Mouse (Mus musculus) midbrain, embryonic 13.5 days (tissue): ENCODE results near the gene Gpr62. TPM values are rescaled to one million over a fixed set of nuclear protein-coding genes. Genes with fewer than 3 reads are reported as not detected.
A peak's percentile ranks its signal among the peaks of the same experiment; 100 is the strongest.
"Not testable (repeated sequence)": the region's sequence is repeated elsewhere in the genome, so short reads cannot be mapped to it uniquely, and the experiment has no call there.

ENCODE experiments used
- ATAC-seq: fragments of 200-750 bp; cut with Nextera tagmentation; 2 replicates; pipeline ENCODE4 v1.8.0; 2017; ENCODE audit warnings: mild to moderate bottlenecking, moderate TSS enrichment, moderate library complexity
- H3K27ac ChIP-seq: fragments of 300-500 bp; sonication (generic); 2 replicates; pipeline ENCODE4 v1.5.1; 2015; ENCODE audit warnings: inconsistent platforms, mild to moderate bottlenecking, moderate library complexity
- H3K27me3 ChIP-seq: fragments of 300-500 bp; sonication (generic); 2 replicates; pipeline ENCODE4 v1.6.1; 2015; ENCODE audit warnings: mild to moderate bottlenecking, inconsistent platforms
- H3K36me3 ChIP-seq: fragments of 300-500 bp; sonication (generic); 2 replicates; pipeline ENCODE4 v1.6.1; 2015; ENCODE audit warnings: mild to moderate bottlenecking, inconsistent platforms
- H3K4me1 ChIP-seq: fragments of 300-500 bp; sonication (generic); replicated peaks from 2 replicates; pipeline ENCODE4 v1.6.1; 2015; ENCODE audit warnings: inconsistent platforms
- H3K4me2 ChIP-seq: fragments of 300-500 bp; sonication (generic); replicated peaks from 2 replicates; pipeline ENCODE4 v1.6.1; 2015; ENCODE audit warnings: moderate library complexity, mild to moderate bottlenecking, inconsistent platforms
- H3K4me3 ChIP-seq: fragments of 300-500 bp; sonication (generic); replicated peaks from 2 replicates; pipeline ENCODE4 v1.5.1; 2015; ENCODE audit warnings: mild to moderate bottlenecking, inconsistent platforms
- H3K9ac ChIP-seq: fragments of 300-500 bp; sonication (generic); replicated peaks from 2 replicates; pipeline ENCODE4 v1.6.1; 2015; ENCODE audit warnings: mild to moderate bottlenecking, inconsistent platforms
- H3K9me3 ChIP-seq: fragments of 300-500 bp; sonication (generic); 2 replicates; pipeline ENCODE4 v1.6.1; 2016; ENCODE audit warnings: mild to moderate bottlenecking, inconsistent platforms
- WGBS: fragments of 180-500 bp; shearing (Covaris S2); methylation state at CpG from one replicate; pipeline ENCODE4 v1.1.7; 2015; 5-methylcytosine and 5-hydroxymethylcytosine counted together
- polyA plus RNA-seq: library from polyadenylated mRNA; unstranded; fragments of >200 nt; fragmentation: Nextera tagmentation; extraction: Ambion mirVana; gene quantifications from 2 replicates; pipeline ENCODE4 v1.2.1, GENCODE M21; 2015

The Gpr62 gene
- polyA plus RNA-seq = 0.63 and 0.75 TPM in 2 replicates

DNA sequence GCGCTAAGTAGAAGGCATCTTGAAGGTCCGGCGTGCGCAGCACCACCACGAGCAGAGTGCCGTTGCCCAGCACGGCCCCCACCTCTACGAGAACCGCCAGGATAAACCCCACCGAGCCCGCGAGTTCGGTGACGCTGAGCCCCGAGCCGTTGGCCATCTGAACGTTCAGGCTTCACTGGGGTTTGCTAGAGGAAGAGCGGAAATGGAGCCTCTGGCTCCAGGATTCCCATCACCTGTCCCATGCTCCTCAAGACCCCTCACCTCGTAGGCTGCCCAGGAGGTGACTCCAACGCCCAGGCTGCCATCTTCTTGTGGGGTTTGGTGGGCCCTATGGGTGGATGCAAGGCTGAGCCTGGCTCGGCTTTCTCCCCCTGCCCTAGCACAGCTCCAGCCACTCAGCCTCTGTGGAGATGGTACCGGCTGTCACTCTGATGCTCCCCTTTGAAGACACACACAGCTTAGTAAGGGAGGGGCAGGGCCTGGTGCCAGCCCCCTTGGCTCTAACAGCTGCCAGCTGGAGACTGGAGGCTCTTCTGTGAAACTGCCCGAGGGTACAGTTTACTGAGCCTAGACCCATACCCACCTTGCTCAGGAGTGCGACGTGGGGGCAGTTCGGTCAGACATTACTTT, at the start of gene Gpr62:
Gene Gpr62 (minus strand): TSS at position 368 of the 630 bp plus-strand sequence.
- Histone ChIP-seq H3K9me3 (no peaks in the 10 kb centered on the region), H3K4me2 (peak within 1 kb of the TSS; percentile 73), H3K27ac (peak within 1 kb of the TSS; percentile 85), H3K36me3 (peaks cover 39% of the 10 kb centered on the region), H3K4me1 (peaks cover 34% of the 10 kb centered on the region), H3K27me3 (peaks cover 4% of the 10 kb centered on the region; the same call in 1 of the 2 replicates), H3K4me3 (peak within 1 kb of the TSS; percentile 43), H3K9ac (peak within 1 kb of the TSS; percentile 67)
- ATAC-seq = peak; percentile 53
- WGBS = 30% methylated on average over 26 of the region's 26 CpGs

DNA sequence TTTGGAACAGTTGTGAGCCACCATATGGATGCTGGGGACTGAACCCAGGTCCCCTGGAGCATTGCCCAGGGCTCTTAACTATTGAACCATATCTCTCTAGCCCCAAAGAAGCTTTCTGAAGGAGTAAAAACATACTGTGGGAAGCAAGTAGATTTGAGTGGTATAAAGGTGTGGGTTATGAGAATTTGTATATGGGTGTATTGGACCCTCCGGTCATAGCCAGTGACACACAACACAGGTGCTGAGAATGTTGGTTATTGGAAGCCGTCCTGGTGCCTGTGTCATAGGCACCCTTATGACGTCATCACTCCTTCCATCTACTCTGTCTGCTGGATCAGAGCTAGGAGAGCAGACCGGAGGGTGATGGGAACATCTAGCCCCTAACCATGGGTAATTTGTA, 48.5 kb upstream of the Gpr62 start, which contains the start of gene Iqcf5:
Gene Iqcf5 (plus strand): TSS at position 301 of the 400 bp plus-strand sequence.
- H3K9ac ChIP-seq = no peak within 1 kb of the TSS
- no peak for ATAC-seq
- 83% methylated on average over 4 of the region's 4 CpGs for WGBS
- no peak within 1 kb of the TSS for H3K27ac ChIP-seq
- H3K4me1 ChIP-seq = no peaks in the 10 kb centered on the region
- H3K9me3 ChIP-seq = no peaks in the 10 kb centered on the region; the same call in 1 of the 2 replicates
- no peak within 1 kb of the TSS for H3K4me3 ChIP-seq
- no peak within 1 kb of the TSS for H3K4me2 ChIP-seq
- H3K27me3 ChIP-seq = no peaks in the 10 kb centered on the region
- no peaks in the 10 kb centered on the region for H3K36me3 ChIP-seq

DNA sequence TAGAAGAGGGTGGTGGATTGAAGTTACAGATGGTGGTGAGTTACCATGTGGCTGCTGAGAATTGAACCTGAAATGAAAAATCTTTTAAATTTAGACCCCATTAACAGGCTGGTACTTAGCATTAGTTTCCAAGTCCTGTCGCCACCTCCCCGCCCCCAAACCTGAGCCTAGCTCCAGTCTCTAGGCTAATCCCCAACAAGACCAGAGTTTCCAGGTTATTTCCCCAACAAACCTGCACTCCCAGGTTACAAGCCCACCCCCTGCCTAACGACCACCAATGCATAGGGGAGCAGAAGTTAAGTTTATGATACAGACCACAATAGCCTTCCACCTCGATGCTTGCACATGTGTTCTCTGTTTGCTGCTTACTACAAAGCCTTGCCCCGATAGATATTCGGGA, 47.8 kb upstream of the Gpr62 start:
- Histone ChIP-seq H3K36me3 (no peaks in the 10 kb centered on the region), H3K27ac (no peak overlapping the region), H3K27me3 (no peaks in the 10 kb centered on the region), H3K9ac (no peak overlapping the region), H3K4me1 (no peaks in the 10 kb centered on the region), H3K4me2 (no peak overlapping the region), H3K9me3 (no peaks in the 10 kb centered on the region; the same call in 1 of the 2 replicates), H3K4me3 (no peak overlapping the region)
- ATAC-seq = no peak
- WGBS = 83% methylated on average over 6 of the region's 6 CpGs

DNA sequence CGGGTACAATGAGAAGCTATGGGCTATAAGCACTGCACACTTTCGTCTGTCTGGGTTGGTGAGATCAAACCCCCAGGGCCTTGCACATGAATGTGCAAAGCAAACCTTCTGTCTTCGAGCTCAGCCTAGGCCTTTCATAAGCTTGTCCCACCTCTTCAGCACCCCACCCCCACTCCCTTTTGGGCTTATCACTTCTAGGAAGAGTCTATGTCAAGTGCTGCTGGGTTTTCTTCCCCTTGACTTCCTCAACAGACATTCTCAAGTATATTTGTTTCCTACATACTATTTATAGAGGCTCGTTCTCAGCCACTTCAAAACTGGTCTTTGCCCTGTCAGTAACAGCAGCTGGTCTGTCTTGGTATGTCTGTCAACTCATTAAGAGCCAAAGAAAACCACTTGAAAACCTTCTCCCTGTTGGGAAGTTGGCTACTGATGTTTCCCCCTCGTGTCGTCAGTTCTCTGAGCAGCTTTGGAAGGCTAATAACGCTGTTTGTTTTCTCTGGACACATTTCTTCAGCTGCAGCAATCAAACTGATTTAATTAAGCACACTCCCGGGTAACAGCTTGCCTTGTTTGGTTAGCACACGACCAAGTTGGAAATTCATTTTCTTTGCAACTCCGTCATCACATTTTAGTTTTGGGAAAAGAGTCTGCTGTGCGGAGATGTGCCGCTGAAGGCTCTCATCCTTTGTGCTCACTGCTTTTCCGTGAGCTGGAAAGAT, 47.2 kb upstream of the Gpr62 start:
- Histone ChIP-seq H3K27ac (no peak overlapping the region), H3K36me3 (no peaks in the 10 kb centered on the region), H3K9me3 (no peaks in the 10 kb centered on the region; the same call in 1 of the 2 replicates), H3K4me3 (no peak overlapping the region), H3K4me1 (no peaks in the 10 kb centered on the region), H3K9ac (no peak overlapping the region), H3K4me2 (no peak overlapping the region), H3K27me3 (no peaks in the 10 kb centered on the region)
- no peak for ATAC-seq
- 71% methylated on average over 13 of the region's 13 CpGs for WGBS

DNA sequence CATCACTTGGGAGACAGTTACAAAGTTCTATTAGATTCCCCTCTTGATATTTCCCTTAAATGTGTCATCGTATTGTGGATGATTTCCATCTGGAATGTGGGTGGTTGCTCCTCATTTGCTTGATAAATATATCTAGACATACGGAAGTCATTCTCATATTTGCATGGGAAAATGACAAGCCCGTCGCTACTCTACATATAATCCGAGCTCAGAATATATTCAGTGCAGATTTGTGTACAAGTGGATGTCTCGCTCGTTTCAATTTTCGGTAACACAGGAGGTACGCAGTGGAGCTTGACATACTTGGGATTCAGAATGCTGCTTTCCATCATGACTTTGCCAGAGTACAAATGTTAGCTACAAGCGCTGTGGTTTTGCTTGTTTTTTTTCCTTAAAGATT, 43.6 kb upstream of the Gpr62 start:
- no peak overlapping the region for H3K4me3 ChIP-seq
- H3K36me3 ChIP-seq = no peaks in the 10 kb centered on the region
- no peaks in the 10 kb centered on the region for H3K27me3 ChIP-seq
- H3K4me1 ChIP-seq = no peaks in the 10 kb centered on the region
- H3K9me3 ChIP-seq = no peaks in the 10 kb centered on the region
- no peak for ATAC-seq
- H3K4me2 ChIP-seq = no peak overlapping the region
- H3K9ac ChIP-seq = no peak overlapping the region
- no peak overlapping the region for H3K27ac ChIP-seq
- WGBS = 91% methylated on average over 10 of the region's 10 CpGs

DNA sequence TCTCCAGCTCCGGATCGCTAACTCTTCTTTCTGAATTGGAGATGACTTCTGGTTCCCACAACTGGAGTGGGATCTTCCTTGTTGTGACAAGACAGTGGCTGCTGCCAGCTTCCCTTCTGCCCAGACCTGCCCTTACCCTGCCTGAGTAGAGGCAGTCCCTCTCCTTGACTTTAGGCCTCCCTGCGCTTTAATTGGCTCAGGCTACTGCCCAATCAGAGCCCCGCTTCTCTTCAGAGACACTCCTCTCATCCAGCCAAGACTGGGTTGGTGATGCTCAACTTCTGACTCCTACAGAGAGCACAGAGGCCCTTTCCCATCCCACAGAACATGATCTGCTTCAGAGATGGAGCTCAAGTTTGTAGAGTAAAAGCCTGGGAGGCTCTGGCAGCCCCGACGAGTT, 38.5 kb upstream of the Gpr62 start:
- no peak for ATAC-seq
- WGBS = 78% methylated on average over 6 of the region's 6 CpGs
- no peaks in the 10 kb centered on the region for H3K9me3 ChIP-seq
- H3K27me3 ChIP-seq = no peaks in the 10 kb centered on the region
- no peak overlapping the region for H3K4me2 ChIP-seq
- no peak overlapping the region for H3K4me3 ChIP-seq
- no peaks in the 10 kb centered on the region for H3K4me1 ChIP-seq
- H3K27ac ChIP-seq = no peak overlapping the region
- H3K9ac ChIP-seq = no peak overlapping the region
- no peaks in the 10 kb centered on the region for H3K36me3 ChIP-seq

DNA sequence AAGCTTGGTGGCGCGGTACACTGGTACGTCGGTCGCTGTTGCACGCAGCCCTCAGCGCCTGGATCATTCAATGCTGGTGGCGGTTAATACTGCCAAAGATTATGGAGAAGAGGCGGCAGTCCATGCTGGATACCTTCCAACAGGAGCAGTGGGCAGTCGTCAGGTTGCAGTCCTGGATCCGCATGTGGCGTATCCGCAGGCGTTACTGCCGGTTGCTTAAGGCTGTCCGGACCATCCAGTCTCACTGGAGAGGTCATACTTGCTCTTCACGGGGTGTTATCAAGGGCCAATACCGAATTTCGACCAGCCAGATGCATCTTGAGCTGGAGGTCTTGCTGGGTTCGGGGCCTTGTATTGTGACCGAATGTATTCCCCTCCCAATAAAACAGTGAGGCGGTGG, 36.1 kb upstream of the Gpr62 start:
- ATAC-seq = no peak
- no peaks in the 10 kb centered on the region for H3K27me3 ChIP-seq
- no peak overlapping the region for H3K27ac ChIP-seq
- no peak overlapping the region for H3K4me2 ChIP-seq
- 91% methylated on average over 22 of the region's 22 CpGs for WGBS
- no peak overlapping the region for H3K9ac ChIP-seq
- H3K4me1 ChIP-seq = no peaks in the 10 kb centered on the region
- H3K9me3 ChIP-seq = no peaks in the 10 kb centered on the region
- no peaks in the 10 kb centered on the region for H3K36me3 ChIP-seq
- H3K4me3 ChIP-seq = no peak overlapping the region

DNA sequence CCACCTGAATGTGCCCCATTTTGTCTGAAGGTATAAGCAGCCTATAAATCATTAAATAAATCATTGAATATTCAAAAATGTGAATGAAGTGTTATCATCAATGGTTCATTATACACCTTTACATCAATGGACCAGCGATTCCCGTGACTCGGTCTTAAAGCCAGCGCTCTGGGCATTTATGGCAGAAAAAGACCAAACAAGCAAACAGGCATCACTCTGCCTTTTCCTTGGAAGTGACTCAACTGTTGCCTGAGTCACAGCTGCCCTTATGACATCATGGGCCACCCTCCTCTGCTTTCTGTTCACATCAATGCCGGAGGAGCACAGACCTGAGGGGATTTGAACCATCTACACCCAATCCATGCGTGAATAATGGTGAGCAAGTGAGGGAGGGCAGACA, 33.9 kb upstream of the Gpr62 start, which contains the start of gene Iqcf1:
Gene Iqcf1 (plus strand): TSS at position 301 of the 400 bp plus-strand sequence.
- H3K4me1 ChIP-seq = no peaks in the 10 kb centered on the region
- H3K4me2 ChIP-seq = no peak within 1 kb of the TSS
- ATAC-seq = no peak
- no peak within 1 kb of the TSS for H3K9ac ChIP-seq
- H3K27me3 ChIP-seq = no peaks in the 10 kb centered on the region
- H3K36me3 ChIP-seq = no peaks in the 10 kb centered on the region
- H3K27ac ChIP-seq = no peak within 1 kb of the TSS
- H3K9me3 ChIP-seq = no peaks in the 10 kb centered on the region
- WGBS = 94% methylated on average over 6 of the region's 6 CpGs
- no peak within 1 kb of the TSS for H3K4me3 ChIP-seq

DNA sequence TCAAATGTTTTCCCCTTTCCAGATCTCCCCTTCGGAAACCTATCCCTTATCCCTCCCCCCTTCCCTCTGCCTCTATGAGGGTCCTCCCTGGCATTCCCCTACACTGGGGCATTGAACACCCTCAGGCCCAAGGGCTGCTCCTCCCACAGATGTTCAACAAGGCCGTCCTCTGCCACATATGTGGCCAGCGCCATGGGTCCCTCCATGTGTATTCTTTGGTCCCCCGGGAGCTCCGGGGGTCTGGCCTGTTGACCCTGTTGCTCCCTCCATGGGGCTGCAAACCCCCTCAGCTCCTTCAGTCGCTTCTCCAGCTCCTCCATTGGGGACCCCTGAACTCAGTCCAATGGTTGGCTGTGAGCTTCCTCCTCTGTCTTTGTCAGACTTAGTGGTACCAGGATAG, 21.9 kb upstream of the Gpr62 start:
- H3K27ac ChIP-seq, H3K4me2 ChIP-seq, ATAC-seq, H3K9ac ChIP-seq, H3K4me1 ChIP-seq, H3K27me3 ChIP-seq, H3K4me3 ChIP-seq, H3K9me3 ChIP-seq: not testable (repeated sequence)
- 86% methylated on average over 6 of the region's 6 CpGs for WGBS
- H3K36me3 ChIP-seq = peaks cover 39% of the 10 kb centered on the region

DNA sequence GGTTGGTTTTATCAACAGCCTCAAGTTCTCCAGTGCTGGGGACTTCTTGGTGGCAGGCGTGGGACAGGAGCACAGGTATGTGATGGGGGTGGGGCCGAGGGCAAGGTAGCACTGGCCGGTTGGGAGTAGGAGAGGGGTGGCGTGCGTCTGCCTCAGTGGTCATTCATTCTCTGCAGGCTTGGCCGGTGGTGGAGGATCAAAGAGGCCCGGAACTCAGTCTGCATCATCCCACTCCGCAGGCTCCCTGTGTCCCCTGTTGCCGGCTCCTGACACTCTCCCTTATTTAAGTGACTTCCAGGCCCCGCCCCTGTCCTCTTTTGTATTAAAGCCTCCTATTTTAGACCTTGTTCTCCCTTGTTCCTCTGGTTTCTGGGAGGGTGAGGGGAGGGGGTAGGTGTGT, 19.3 kb upstream of the Gpr62 start:
- H3K36me3 ChIP-seq = peaks cover 59% of the 10 kb centered on the region
- H3K9me3 ChIP-seq = no peaks in the 10 kb centered on the region
- no peaks in the 10 kb centered on the region for H3K4me1 ChIP-seq
- H3K4me3 ChIP-seq = no peak overlapping the region
- WGBS = 79% methylated on average over 10 of the region's 10 CpGs
- H3K4me2 ChIP-seq = no peak overlapping the region
- H3K27me3 ChIP-seq = no peaks in the 10 kb centered on the region
- no peak for ATAC-seq
- no peak overlapping the region for H3K9ac ChIP-seq
- H3K27ac ChIP-seq = no peak overlapping the region

DNA sequence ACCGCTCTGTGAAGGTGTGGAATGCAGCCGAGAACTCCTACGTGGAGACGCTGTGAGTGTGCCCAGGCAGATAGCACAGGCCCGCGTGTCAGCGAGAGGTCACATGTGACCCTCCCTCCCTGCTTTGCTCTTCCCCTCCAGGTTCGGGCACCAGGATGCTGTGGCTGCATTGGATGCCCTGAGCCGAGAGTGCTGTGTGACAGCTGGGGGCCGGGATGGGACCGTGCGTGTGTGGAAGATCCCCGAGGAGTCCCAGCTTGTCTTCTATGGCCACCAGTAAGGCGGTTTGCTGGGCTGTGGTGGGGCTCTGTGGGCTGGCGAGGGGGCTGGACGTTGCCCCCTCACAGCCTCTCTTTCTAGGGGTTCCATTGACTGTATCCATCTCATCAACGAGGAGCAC, 17.9 kb upstream of the Gpr62 start:
- no peak overlapping the region for H3K4me3 ChIP-seq
- H3K9ac ChIP-seq = no peak overlapping the region
- no peaks in the 10 kb centered on the region for H3K9me3 ChIP-seq
- no peak overlapping the region for H3K27ac ChIP-seq
- H3K36me3 ChIP-seq = peaks cover 59% of the 10 kb centered on the region
- 93% methylated on average over 17 of the region's 17 CpGs for WGBS
- no peaks in the 10 kb centered on the region for H3K27me3 ChIP-seq
- peaks cover 1% of the 10 kb centered on the region for H3K4me1 ChIP-seq
- H3K4me2 ChIP-seq = no peak overlapping the region
- ATAC-seq = no peak

DNA sequence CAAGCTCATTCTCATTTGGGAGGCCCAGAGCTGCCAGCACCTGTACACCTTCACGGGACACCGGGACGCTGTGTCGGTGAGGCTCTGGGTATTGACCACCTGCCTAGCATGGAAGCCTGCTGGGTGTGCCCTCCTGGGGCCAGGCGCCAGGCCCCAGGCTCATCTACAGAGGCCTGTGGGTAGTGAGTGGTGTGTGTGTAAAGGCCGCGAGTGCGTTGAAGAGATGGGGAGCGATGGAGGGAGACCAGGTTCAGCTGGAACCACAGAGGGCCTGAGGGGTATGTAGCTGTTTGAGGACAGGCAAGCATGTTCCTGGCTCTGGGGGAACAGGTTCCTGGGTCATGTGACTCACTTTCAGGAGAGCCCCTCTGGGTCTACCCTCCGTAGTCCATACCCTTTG, 17.4 kb upstream of the Gpr62 start:
- Histone ChIP-seq H3K27me3 (no peaks in the 10 kb centered on the region), H3K4me1 (peaks cover 6% of the 10 kb centered on the region), H3K9ac (no peak overlapping the region), H3K4me3 (no peak overlapping the region), H3K4me2 (no peak overlapping the region), H3K36me3 (peaks cover 59% of the 10 kb centered on the region), H3K9me3 (no peaks in the 10 kb centered on the region), H3K27ac (no peak overlapping the region)
- no peak for ATAC-seq
- WGBS = 95% methylated on average over 10 of the region's 10 CpGs
